Comparison of ENCODE assay signal across 9 mouse cellular contexts in genomic region chr6:50294128-50294527, GRCm38 (mm10). TPM values are rescaled to one million over a fixed set of nuclear protein-coding genes. Genes with fewer than 3 reads are reported as not detected.
DNase-seq lines count a peak whose midpoint lies in the region; TF ChIP-seq lines count a peak whose summit lies in the region.
"Had no signal": no experiment of that assay in that cellular context is flagged by ENCODE, and none has a peak within 500 bp of the region (broad histone marks: within the 10 kb centered on the region; RNA-seq: fewer than 3 reads in every experiment).

No protein-coding gene starts in this region.

- H3K9me3 ChIP-seq in ES-E14 (ENCODE audit: control insufficient read depth, insufficient read depth, low read depth, low read length), result no peaks in the 10 kb centered on the region
- no peaks in the 10 kb centered on the region for H3K9me3 ChIP-seq in hindbrain, embryonic 10.5 days
- H3K9me3 ChIP-seq: heart, embryonic 15.5 days had no signal

- no peak overlapping the region for H3K4me3 ChIP-seq in ES-E14 (ENCODE audit: insufficient read depth in 1 of 2, low read depth in 1 of 2, low read length in 2 of 2, poor library complexity in 1 of 2, severe bottlenecking in 1 of 2)
- no peak overlapping the region for H3K4me3 ChIP-seq in hindbrain, embryonic 10.5 days
- H3K4me3 ChIP-seq: heart, embryonic 15.5 days had no signal

- peaks cover 0 to 6% of the 10 kb centered on the region in 2 experiments; a peak in 2 of 4 replicates for H3K4me1 ChIP-seq in ES-E14 (ENCODE audit: control insufficient read depth in 2 of 2, insufficient read depth in 2 of 2, low read length in 2 of 2, poor library complexity in 1 of 2)
- H3K4me1 ChIP-seq in hindbrain, embryonic 10.5 days (replicated peaks), result no peaks in the 10 kb centered on the region

- TF ChIP-seq POLR2A in brain, embryonic 14.5 days (IDR thresholded peaks at IDR 0.05; ENCODE audit: borderline replicate concordance, extremely low read depth, insufficient read depth, insufficient read length, poor library complexity, severe bottlenecking), result no peak

- in situ Hi-C loops in ES-E14 (cut with MboI; ENCODE audit: low sequenced_read_pairs in 2 of 2, unreplicated experiment in 2 of 2), result loop anchor here in 1 of 2 experiments (10.0 kb wide), 1 partner anchor 779 kb away; no protein-coding TSS in a partner anchor

- TF ChIP-seq CTCF in brain, embryonic 14.5 days (IDR thresholded peaks at IDR 0.05; ENCODE audit: borderline replicate concordance, extremely low read depth, insufficient read depth, insufficient read length), result peak; percentile 82; the same call in 1 of the 2 replicates

- H3K36me3 ChIP-seq in ES-E14 (ENCODE audit: control insufficient read depth, insufficient read depth, low read length, poor library complexity, severe bottlenecking), result no peaks in the 10 kb centered on the region
- H3K36me3 ChIP-seq in hindbrain, embryonic 10.5 days, result no peaks in the 10 kb centered on the region
- H3K36me3 ChIP-seq: heart, embryonic 15.5 days had no signal

- peak; percentile 86 for DNase-seq in ES-E14 (ENCODE audit: low read depth, low spot score)
- DNase-seq in brain, embryonic 14.5 days (ENCODE audit: low read depth), result peak; percentile 93
- DNase-seq in fibroblast of lung, adult 2 months (ENCODE audit: low read depth), result peak; percentile 65
- DNase-seq in hindbrain, embryonic 10.5 days (ENCODE audit: low spot score), result peak; percentile 62
- peak; percentile 93 for DNase-seq in layer of hippocampus, adult 9-10 months (ENCODE audit: low spot score)
- DNase-seq in lung, postnatal 36 days, result peak; percentile 95
- peak; percentile 71 for DNase-seq in right cerebral cortex, adult 18-20 months
- DNase-seq in urinary bladder, postnatal 25 days (ENCODE audit: low spot score), result peak; percentile 57

- H3K27me3 ChIP-seq in hindbrain, embryonic 10.5 days (ENCODE audit: insufficient read depth, poor library complexity, severe bottlenecking), result no peaks in the 10 kb centered on the region
- H3K27me3 ChIP-seq: heart, embryonic 15.5 days had no signal

- H3K27ac ChIP-seq in ES-E14 (ENCODE audit: insufficient read depth, low read depth, low read length, poor library complexity, severe bottlenecking), result no peak overlapping the region
- no peak overlapping the region for H3K27ac ChIP-seq in hindbrain, embryonic 10.5 days
- H3K27ac ChIP-seq: heart, embryonic 15.5 days had no signal

- 54% methylated on average over 1 of the region's 1 CpGs for WGBS in hindbrain, embryonic 10.5 days

- H3K9ac ChIP-seq in ES-E14 (ENCODE audit: insufficient read depth, low read depth, low read length, poor library complexity, severe bottlenecking), result no peak overlapping the region
- H3K9ac ChIP-seq: heart, embryonic 15.5 days had no signal

TF ChIP-seq in ES-E14, 5 proteins besides CTCF, POLR2A, EP300 and RAD21:
- no peak for TF ChIP-seq MAFK (IDR thresholded peaks at IDR 0.05; ENCODE audit: insufficient read depth, low read depth, low read length)
- TF ChIP-seq HCFC1 (IDR thresholded peaks at IDR 0.05; ENCODE audit: borderline replicate concordance, insufficient read depth, low read length), result peak; percentile 70; the same call in 1 of the 2 replicates
- peak; percentile 97 for TF ChIP-seq ZC3H11A (IDR thresholded peaks at IDR 0.05; ENCODE audit: borderline replicate concordance, low read depth, low read length)

RNA-seq across cellular contexts. Expression of gene Gsdme, which starts 30.5 kb away (rescaled TPM):
- total RNA-seq in ES-E14 (2012; rRNA removed), result 1.7 and 2.0 TPM in 2 replicates
- 17.3 and 21.3 TPM in 2 replicates for polyA plus RNA-seq in brain, embryonic 14.5 days (2012; rRNA removed)
- 41.7 and 47.0 TPM in 2 replicates for polyA plus RNA-seq in hindbrain, embryonic 10.5 days (2016; fragmentation: Nextera tagmentation; extraction: Ambion mirVana)
